Mouse (Mus musculus): ENCODE measurements around the gene Fam160b1.
A peak's percentile ranks its signal among the peaks of the same experiment; 100 is the strongest.

Fam160b1 gene

DNA sequence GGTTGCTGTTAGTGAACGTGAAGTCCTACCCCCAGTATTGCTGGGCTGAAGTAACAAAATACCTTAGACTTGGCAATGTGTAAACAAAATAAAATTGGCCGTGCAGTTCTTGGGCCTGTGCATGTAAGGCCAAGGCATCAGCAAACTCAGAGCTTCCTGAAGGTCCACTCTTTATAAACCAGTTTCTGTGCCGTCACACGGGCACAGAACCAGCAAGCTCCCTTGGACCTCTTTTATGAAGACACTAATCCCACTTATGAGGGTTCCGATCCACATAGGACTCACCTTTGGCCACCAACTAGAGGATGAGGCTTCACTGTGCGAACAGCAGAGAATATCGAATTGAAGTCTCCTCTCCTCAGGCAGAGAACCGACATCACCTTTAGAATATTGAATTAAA lies 66.4 kb downstream of the Fam160b1 start:
- no peak for DNase-seq

DNA sequence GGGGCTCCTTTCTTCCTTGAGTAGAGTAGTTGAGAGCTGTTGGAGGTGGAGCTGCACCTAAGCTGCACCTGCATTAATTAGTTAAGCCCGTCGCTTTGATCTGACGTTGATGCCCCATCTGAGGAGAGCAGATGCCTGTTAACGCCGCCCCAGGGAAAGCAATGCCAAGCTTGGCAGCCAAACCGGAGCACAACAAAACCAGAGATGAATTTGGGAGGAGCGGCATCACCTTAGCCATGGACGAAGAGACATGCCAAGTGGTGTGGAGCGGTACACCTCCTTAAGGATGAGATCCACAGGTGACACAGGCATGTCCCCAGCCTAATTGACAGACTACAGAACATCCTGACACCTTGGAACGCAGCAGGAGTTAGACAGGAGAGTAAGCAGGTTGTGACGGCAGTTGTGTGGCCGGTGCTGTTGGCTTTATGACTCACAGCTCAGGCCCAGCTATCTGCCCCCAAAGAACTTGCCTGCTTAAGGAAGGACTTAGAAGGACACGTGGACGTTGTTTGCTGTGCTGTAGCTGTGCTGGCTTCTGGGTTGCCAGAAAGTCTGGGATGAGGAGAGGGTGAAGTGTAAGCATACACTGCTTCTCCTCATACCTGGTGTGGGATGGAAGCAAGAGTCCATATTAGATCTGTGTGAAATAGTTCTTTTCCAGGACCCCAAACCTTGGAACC lies 67.4 kb downstream of the Fam160b1 start:
- no peak for DNase-seq

DNA sequence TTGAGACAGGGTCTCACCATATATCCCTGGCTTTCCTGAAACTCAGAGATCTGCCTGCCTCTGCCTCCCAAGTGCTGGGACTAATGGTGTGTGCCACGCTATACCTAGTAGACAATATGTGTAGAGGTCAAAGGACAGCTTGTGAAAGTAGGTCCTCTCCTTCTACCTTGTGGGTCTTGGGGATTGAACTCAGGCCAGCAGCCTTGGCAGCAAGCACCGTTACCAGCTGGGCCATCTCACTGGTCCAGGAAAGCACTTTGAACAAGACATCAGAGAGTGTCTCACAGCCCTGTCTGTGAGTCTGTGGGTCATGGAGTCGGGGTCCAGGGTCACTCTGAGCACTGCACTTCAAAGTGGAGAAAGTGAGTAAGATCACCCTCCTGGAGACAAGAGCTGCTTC lies 68.2 kb downstream of the Fam160b1 start:
- DNase-seq, result no peak

DNA sequence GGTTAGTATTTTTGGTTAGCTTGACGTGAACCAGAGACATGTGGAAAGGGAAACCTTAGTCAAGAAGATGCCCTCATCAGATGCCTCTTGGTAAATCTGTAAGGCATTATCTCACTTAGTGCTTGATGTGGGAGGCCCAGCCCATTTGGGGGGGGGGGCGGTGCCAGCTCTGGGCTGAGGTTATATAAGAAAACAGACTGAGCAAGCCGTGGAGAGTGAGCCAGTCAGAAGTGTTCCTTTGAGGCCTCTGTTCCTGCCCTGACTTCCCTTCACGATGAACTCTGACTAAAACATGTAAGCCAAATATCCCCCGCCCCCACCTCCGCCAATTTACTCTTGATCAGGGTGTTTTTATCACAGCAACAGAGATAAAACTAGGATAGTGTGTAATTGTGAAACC lies 69.4 kb downstream of the Fam160b1 start:
- DNase-seq, result no peak

DNA sequence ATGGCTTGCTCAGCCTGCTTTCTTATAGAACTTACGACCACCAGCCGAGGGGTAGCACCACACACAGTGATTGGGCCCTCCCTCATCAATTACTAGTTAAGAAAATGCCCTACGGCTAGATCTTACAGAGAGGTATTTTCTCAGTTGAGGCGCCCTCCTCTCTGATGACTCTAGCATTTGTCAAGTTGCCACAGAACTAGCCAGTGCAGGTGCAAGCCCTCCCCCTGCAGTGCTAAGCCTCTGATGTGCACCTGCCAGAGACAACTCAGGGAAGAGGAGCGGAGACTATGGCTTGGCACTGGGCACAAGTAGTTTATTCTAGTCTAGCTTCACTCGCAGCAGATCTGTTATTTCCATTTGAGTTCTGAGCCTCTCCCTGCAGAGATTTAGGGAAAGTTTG lies 71.0 kb downstream of the Fam160b1 start:
- no peak for DNase-seq

DNA sequence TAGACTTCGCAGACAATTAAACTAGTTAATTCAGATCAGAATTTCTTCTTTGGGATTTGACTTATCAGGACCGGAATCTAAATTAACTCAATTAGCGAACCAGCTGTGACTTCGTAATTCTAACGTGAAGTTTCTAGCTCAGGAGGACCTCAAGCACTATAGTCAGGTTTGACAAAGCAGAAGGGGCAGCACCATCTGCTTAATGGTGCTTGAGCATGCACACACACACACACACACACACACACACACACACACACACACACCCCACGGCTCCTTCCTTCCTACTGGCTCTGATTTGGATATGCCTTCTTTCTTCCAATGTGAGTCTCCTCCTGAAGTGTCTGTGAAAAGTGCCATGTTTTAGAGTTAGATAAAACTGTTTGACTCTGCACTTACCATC lies 73.5 kb downstream of the Fam160b1 start:
- DNase-seq, result no peak

DNA sequence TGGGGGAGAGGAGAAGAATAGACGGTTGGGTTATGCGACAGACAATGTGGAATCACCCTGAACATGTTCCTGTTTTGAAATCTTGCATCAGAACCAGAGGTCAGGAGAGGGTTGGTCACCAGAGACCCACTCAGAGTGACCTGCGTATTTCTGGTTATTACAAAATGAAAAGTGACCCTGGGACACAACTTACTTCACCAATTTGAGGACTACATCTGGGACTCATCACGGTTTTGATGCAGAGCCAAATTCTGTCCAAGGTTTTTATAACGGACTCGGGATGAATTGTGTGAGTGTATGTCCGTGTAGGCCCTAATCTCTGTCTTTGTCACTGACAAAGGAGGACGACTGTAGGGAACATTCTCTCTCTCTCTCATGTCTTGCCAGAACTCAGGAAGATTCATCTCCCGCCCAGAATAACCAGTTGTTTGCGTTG lies 76.1 kb downstream of the Fam160b1 start:
- peak; percentile 36 to 43 for DNase-seq

DNA sequence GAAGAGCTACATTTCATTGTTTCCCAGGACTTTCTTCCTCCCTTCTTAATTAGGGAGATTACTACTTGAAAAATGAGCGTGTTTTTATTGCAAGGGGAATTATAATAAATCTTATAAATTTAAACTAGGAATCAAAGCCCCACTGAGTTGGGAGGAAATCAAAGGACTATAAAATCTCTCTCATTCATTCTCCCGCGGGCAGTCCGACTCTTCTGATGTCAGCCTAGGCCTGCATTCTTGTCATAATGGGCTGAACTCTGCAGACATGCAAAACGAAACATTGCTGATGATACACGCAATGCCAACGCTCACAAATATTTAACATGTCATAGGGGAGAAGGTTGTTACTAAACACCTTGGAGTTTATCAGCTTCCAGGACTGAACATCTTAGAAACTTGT lies 76.6 kb downstream of the Fam160b1 start:
- no peak for DNase-seq
